Mouse (Mus musculus) forebrain, embryonic 10.5 days (tissue): ENCODE data around the gene Ccne1. TPM values are rescaled to one million over a fixed set of nuclear protein-coding genes. Genes with fewer than 3 reads are reported as not detected.
A peak's percentile ranks its signal among the peaks of the same experiment; 100 is the strongest.
"Not testable (repeated sequence)": the region's sequence is repeated elsewhere in the genome, so short reads cannot be mapped to it uniquely, and the experiment has no call there.

Source experiments
- DNase-seq: peaks from one replicate; pipeline ENCODE4 v3.0.0-alpha.2; 2017; ENCODE audit warnings: low spot score; ENCODE audit errors: extremely low spot score
- H3K27ac ChIP-seq: fragments of 300-500 bp; sonication (generic); 2 replicates; pipeline ENCODE4 v1.5.1; 2016; ENCODE audit warnings: mild to moderate bottlenecking
- H3K27me3 ChIP-seq: fragments of 300-500 bp; sonication (generic); 2 replicates; pipeline ENCODE4 v1.6.1; 2016; ENCODE audit warnings: mild to moderate bottlenecking; ENCODE audit not compliant: poor library complexity, severe bottlenecking
- H3K36me3 ChIP-seq: fragments of 300-500 bp; sonication (generic); replicated peaks from 2 replicates; pipeline ENCODE4 v1.6.1; 2016; ENCODE audit warnings: mild to moderate bottlenecking, moderate library complexity
- H3K4me1 ChIP-seq: fragments of 300-500 bp; sonication (generic); 2 replicates; pipeline ENCODE4 v1.6.1; 2016
- H3K4me3 ChIP-seq: fragments of 300-500 bp; sonication (generic); 2 replicates; pipeline ENCODE4 v1.5.1; 2016; ENCODE audit warnings: mild to moderate bottlenecking, moderate library complexity
- H3K9me3 ChIP-seq: fragments of 300-500 bp; sonication (generic); 2 replicates; pipeline ENCODE4 v1.6.1; 2016; ENCODE audit warnings: mild to moderate bottlenecking, moderate library complexity
- WGBS: fragments of 180-500 bp; shearing (Covaris S2); methylation state at CpG from one replicate; pipeline ENCODE4 v1.1.7; 2016; 5-methylcytosine and 5-hydroxymethylcytosine counted together
- polyA plus RNA-seq: library from polyadenylated mRNA; unstranded; fragments of >200 nt; fragmentation: Nextera tagmentation; extraction: Ambion mirVana; gene quantifications from 2 replicates; pipeline ENCODE4 v1.2.1, GENCODE M21; 2016

Ccne1 gene
- 116 and 117 TPM in 2 replicates for polyA plus RNA-seq

GRCm38 (mm10) chr7:38107371-38108259 is at the start of gene Ccne1:
TSS of gene Ccne1 (minus strand) at chr7:38107534.
- H3K4me3 ChIP-seq = peak within 1 kb of the TSS; percentile 93
- H3K27me3 ChIP-seq = peaks cover 15% of the 10 kb centered on the region
- under 1% methylated on average over 95 of the region's 102 CpGs for WGBS
- H3K36me3 ChIP-seq = peaks cover 33% of the 10 kb centered on the region
- peaks cover 63% of the 10 kb centered on the region for H3K4me1 ChIP-seq
- no peaks in the 10 kb centered on the region for H3K9me3 ChIP-seq
- peak within 1 kb of the TSS; percentile 94 for H3K27ac ChIP-seq
- peak; percentile 99 for DNase-seq

- 87% methylated on average over 5 of the region's 5 CpGs for WGBS
- H3K9me3 ChIP-seq = 0 out of 2 replicates have a peak, but pooled peaks cover 3% of the 10 kb centered on the region
- no peaks in the 10 kb centered on the region for H3K36me3 ChIP-seq
- no peak overlapping the region for H3K4me3 ChIP-seq
- H3K27ac ChIP-seq = no peak overlapping the region
- no peaks in the 10 kb centered on the region for H3K27me3 ChIP-seq
- no peak for DNase-seq
- H3K4me1 ChIP-seq = no peaks in the 10 kb centered on the region
Observed at GRCm38 (mm10) chr7:38155829-38156228, 48.5 kb upstream of the Ccne1 start.

GRCm38 (mm10) chr7:38152571-38152970 is 45.2 kb upstream of the Ccne1 start:
- Histone ChIP-seq H3K36me3 (no peaks in the 10 kb centered on the region), H3K4me3 (no peak overlapping the region), H3K9me3 (peaks cover 3% of the 10 kb centered on the region; the same call in 1 of the 2 replicates), H3K4me1 (no peaks in the 10 kb centered on the region), H3K27me3 (no peaks in the 10 kb centered on the region), H3K27ac (no peak overlapping the region)
- no peak for DNase-seq
- WGBS = 76% methylated on average over 3 of the region's 3 CpGs

- no peak overlapping the region for H3K4me3 ChIP-seq
- no peaks in the 10 kb centered on the region for H3K4me1 ChIP-seq
- no peaks in the 10 kb centered on the region for H3K36me3 ChIP-seq
- WGBS = 66% methylated on average over 14 of the region's 14 CpGs
- H3K27me3 ChIP-seq = no peaks in the 10 kb centered on the region
- DNase-seq = no peak
- peaks cover 7% of the 10 kb centered on the region; the same call in 1 of the 2 replicates for H3K9me3 ChIP-seq
- no peak overlapping the region for H3K27ac ChIP-seq
Observed at GRCm38 (mm10) chr7:38151706-38152312, 44.5 kb upstream of the Ccne1 start.

GRCm38 (mm10) chr7:38147477-38147876 is 40.1 kb upstream of the Ccne1 start:
- no peak overlapping the region for H3K27ac ChIP-seq
- H3K36me3 ChIP-seq = no peaks in the 10 kb centered on the region
- no peak overlapping the region for H3K4me3 ChIP-seq
- no peaks in the 10 kb centered on the region for H3K27me3 ChIP-seq
- 87% methylated on average over 6 of the region's 6 CpGs for WGBS
- peaks cover 4% of the 10 kb centered on the region; the same call in 1 of the 2 replicates for H3K9me3 ChIP-seq
- no peaks in the 10 kb centered on the region for H3K4me1 ChIP-seq
- no peak for DNase-seq

GRCm38 (mm10) chr7:38141747-38142545 is 34.6 kb upstream of the Ccne1 start:
- no peak overlapping the region for H3K27ac ChIP-seq
- no peaks in the 10 kb centered on the region for H3K9me3 ChIP-seq
- no peak overlapping the region for H3K4me3 ChIP-seq
- WGBS = 68% methylated on average over 13 of the region's 13 CpGs
- 0 out of 2 replicates have a peak, but pooled peaks cover 6% of the 10 kb centered on the region for H3K4me1 ChIP-seq
- H3K36me3 ChIP-seq = no peaks in the 10 kb centered on the region
- peak; percentile 90 for DNase-seq
- H3K27me3 ChIP-seq = no peaks in the 10 kb centered on the region; the same call in 1 of the 2 replicates

GRCm38 (mm10) chr7:38140324-38140723 is 33.0 kb upstream of the Ccne1 start:
- Histone ChIP-seq H3K4me1 (0 out of 2 replicates have a peak, but pooled peaks cover 6% of the 10 kb centered on the region), H3K4me3 (no peak overlapping the region), H3K27ac (no peak overlapping the region), H3K9me3 (no peaks in the 10 kb centered on the region), H3K36me3 (no peaks in the 10 kb centered on the region), H3K27me3 (no peaks in the 10 kb centered on the region; the same call in 1 of the 2 replicates)
- no peak for DNase-seq
- 50% methylated on average over 9 of the region's 9 CpGs for WGBS

GRCm38 (mm10) chr7:38134471-38134870 is 27.1 kb upstream of the Ccne1 start:
- no peak overlapping the region for H3K27ac ChIP-seq
- no peak for DNase-seq
- no peaks in the 10 kb centered on the region for H3K9me3 ChIP-seq
- no peaks in the 10 kb centered on the region for H3K36me3 ChIP-seq
- H3K4me1 ChIP-seq = peaks cover 12% of the 10 kb centered on the region
- WGBS = 91% methylated on average over 5 of the region's 5 CpGs
- H3K27me3 ChIP-seq = no peaks in the 10 kb centered on the region
- H3K4me3 ChIP-seq = no peak overlapping the region

GRCm38 (mm10) chr7:38131186-38131585 is 23.9 kb upstream of the Ccne1 start:
- Histone ChIP-seq H3K4me1 (peaks cover 12% of the 10 kb centered on the region), H3K27me3 (no peaks in the 10 kb centered on the region), H3K9me3 (no peaks in the 10 kb centered on the region), H3K36me3 (no peaks in the 10 kb centered on the region), H3K27ac (no peak overlapping the region), H3K4me3 (no peak overlapping the region)
- WGBS = 49% methylated on average over 5 of the region's 5 CpGs
- peak; percentile 34 for DNase-seq

GRCm38 (mm10) chr7:38129986-38130729 is 22.8 kb upstream of the Ccne1 start:
- DNase-seq = no peak
- Histone ChIP-seq H3K27me3 (no peaks in the 10 kb centered on the region), H3K4me1 (peaks cover 12% of the 10 kb centered on the region), H3K36me3 (no peaks in the 10 kb centered on the region), H3K27ac (no peak overlapping the region), H3K9me3 (no peaks in the 10 kb centered on the region), H3K4me3 (no peak overlapping the region)
- WGBS = 83% methylated on average over 26 of the region's 26 CpGs

- H3K9me3 ChIP-seq = no peaks in the 10 kb centered on the region
Observed at GRCm38 (mm10) chr7:38129491-38129890, 22.2 kb upstream of the Ccne1 start.

GRCm38 (mm10) chr7:38128256-38128655 is 20.9 kb upstream of the Ccne1 start:
- peaks cover 12% of the 10 kb centered on the region for H3K4me1 ChIP-seq
- not testable (repeated sequence) for H3K4me3 ChIP-seq, DNase-seq, H3K9me3 ChIP-seq, H3K27me3 ChIP-seq, H3K36me3 ChIP-seq, H3K27ac ChIP-seq
- WGBS = 76% methylated on average over 5 of the region's 5 CpGs

More at GRCm38 (mm10) chr7:38129491-38129890, 22.2 kb upstream of the Ccne1 start:
- Histone ChIP-seq H3K4me3 (no peak overlapping the region), H3K27me3 (no peaks in the 10 kb centered on the region), H3K36me3 (no peaks in the 10 kb centered on the region), H3K27ac (no peak overlapping the region), H3K4me1 (peaks cover 12% of the 10 kb centered on the region)
- WGBS = 94% methylated on average over 6 of the region's 6 CpGs
- DNase-seq = no peak
